Mouse (Mus musculus) embryonic facial prominence, embryonic 10.5 days (tissue): ENCODE data around the gene Jazf1. TPM values are rescaled to one million over a fixed set of nuclear protein-coding genes. Genes with fewer than 3 reads are reported as not detected.

Source experiments
- DNase-seq: peaks from one replicate; pipeline ENCODE4 v3.0.0-alpha.2; 2017; ENCODE audit warnings: low spot score
- H3K27ac ChIP-seq: fragments of 300-500 bp; sonication (generic); replicated peaks from 2 replicates; pipeline ENCODE4 v1.5.1; 2016; ENCODE audit warnings: mild to moderate bottlenecking
- H3K27me3 ChIP-seq: fragments of 300-500 bp; sonication (generic); replicated peaks from 2 replicates; pipeline ENCODE4 v1.6.1; 2016; ENCODE audit warnings: low read depth, mild to moderate bottlenecking; ENCODE audit not compliant: poor library complexity, severe bottlenecking
- H3K36me3 ChIP-seq: fragments of 300-500 bp; sonication (generic); replicated peaks from 2 replicates; pipeline ENCODE4 v1.6.1; 2016; ENCODE audit warnings: mild to moderate bottlenecking, moderate library complexity
- H3K4me1 ChIP-seq: fragments of 300-500 bp; sonication (generic); 2 replicates; pipeline ENCODE4 v1.6.1; 2016
- H3K4me3 ChIP-seq: fragments of 300-500 bp; sonication (generic); 2 replicates; pipeline ENCODE4 v1.5.1; 2016; ENCODE audit warnings: mild to moderate bottlenecking, moderate library complexity
- H3K9me3 ChIP-seq: fragments of 300-500 bp; sonication (generic); 2 replicates; pipeline ENCODE4 v1.6.1; 2016; ENCODE audit warnings: mild to moderate bottlenecking
- WGBS: fragments of 180-500 bp; shearing (Covaris S2); methylation state at CpG from one replicate; pipeline ENCODE4 v1.1.7; 2016; 5-methylcytosine and 5-hydroxymethylcytosine counted together
- polyA plus RNA-seq: library from polyadenylated mRNA; unstranded; fragments of >200 nt; fragmentation: Nextera tagmentation; extraction: Ambion mirVana; gene quantifications from 2 replicates; pipeline ENCODE4 v1.2.1, GENCODE M21; 2016

Gene Jazf1
- polyA plus RNA-seq, 1 experiment from 2014 or later: 3.0 TPM

DNA sequence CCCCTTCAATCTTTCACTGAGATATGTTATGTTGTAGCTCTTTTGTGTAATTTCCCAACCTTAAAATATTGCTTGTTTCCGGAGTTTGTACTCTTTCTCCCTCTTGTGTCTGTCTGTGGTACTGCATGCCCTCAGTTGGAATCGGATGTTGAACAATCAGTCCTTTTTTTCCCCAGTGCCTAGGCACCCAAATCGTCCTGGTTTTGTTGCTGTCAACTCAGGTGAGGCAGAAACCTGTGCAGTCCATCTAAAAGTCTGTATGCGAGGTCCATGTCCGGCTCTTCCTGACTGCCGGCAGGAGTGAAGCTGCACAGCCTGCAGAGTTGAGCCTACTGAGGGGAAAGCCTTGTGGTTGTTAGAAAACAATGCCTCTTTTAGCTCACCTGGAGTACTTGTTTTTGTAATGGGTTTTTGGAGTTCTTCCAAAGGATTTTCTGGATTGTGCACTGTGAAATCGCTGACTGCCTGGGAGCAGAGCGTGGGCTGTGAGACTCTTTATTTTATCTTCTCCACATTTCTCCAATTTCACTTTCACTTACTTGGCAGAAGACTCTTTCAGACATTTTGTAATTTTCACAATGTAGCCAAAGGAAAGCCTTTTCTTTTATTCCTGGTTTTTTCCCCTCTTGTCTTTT is 343.5 kb downstream of the Jazf1 start:
- Histone ChIP-seq H3K27ac (no peak overlapping the region), H3K4me3 (no peak overlapping the region), H3K27me3 (no peaks in the 10 kb centered on the region), H3K36me3 (peaks cover 48% of the 10 kb centered on the region), H3K4me1 (no peaks in the 10 kb centered on the region), H3K9me3 (no peaks in the 10 kb centered on the region)
- DNase-seq: peak; percentile 49
- 64% methylated on average over 8 of the region's 8 CpGs for WGBS

Other genes with a start within 250 kb of the Jazf1 start
- 10.6 and 13.9 TPM in 2 replicates for gene Creb5, start 218.6 kb upstream of the Jazf1 start, polyA plus RNA-seq